Mouse (Mus musculus): ENCODE measurements at regions not wholly inside any gene's neighbourhood (a gene's known extent, or its start where the extent isn't known, plus 50 kb on each side); places are given as distances from the start of the nearest gene placed in this dataset.

DNA sequence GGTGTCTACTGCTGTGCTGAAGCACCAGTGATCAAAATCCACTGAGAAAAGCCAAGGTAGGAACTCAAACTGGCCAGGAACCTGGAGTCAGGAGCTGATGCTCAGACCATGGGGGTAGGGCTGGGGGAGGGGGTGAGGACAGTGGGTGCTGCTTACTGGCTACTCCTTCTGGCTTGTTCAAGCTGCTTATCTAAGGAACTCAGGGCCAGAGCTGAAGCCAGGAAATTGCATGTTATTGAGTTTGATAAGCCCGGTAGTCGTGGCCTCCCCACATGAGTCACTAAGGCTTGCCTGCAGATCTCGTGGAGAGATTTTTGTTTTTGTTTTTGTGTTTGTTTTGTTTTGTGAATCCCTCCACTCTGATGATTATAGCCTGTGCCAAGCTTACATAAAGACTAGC is 65.9 kb downstream of the Tmem215 start:
- DNase-seq, result peak; percentile 86

DNA sequence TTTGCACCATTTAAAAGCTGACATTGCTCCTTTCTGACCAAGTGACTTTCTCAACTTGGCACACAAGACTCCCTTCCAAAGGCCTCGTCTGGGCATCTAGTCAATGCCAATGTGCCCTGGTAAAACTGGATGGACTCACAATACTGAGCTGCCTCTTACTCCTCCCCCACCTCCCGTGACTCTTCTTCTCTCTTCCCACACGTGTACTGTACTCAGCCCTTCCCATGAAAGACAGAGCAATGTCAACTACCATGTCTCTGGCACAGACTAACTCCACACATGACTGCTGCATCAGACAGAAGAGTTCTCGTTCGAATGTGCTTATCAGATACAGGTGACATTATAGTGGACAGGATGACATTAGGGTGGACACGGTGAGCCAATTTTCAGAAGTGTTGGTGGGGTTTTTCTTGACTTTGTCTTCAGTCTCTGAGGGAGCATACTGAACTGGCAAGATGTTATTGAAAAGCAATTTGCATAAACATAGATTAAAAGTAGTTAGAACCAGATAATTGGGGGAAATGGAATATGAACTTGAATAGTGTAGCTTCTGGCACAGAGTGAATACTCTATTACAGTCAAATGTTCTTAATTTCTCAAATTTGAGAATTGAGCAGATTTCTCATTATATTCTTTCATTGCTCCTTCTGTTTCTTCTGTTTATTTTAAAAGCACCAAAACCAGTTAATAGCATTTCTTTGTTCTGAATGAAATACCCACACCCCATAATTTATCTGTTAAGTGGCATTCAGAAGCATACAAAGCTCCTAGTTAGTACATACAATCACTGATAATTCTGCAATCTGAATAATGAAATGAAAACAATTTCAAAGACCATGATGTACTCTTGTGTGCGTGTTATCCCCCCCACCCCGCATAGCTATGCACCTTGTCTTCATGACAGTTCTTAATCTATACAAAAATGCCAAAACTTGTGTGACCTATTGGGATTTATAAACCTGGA is 71.4 kb downstream of the Tmem215 start:
- peak; percentile 76 for DNase-seq

DNA sequence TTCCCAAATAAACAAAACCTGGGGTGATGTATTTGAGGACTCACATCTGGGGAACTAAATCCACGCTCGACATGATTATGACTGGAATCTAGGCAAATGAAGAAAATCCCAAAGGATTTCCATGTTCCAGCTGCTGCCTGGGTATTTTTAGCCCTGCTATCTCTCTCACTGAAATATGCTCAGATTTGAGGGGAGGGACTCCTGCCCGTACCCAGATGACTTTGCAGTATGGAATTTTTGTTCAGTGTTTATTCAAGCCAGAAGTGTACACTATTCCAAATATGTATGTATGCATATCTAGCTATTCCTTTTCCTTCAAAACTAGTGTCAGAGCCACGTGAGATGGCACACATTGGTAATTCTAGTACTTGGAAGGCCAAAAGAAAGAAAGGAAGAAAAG is 72.1 kb downstream of the Tmem215 start:
- peak; percentile 88 for DNase-seq

DNA sequence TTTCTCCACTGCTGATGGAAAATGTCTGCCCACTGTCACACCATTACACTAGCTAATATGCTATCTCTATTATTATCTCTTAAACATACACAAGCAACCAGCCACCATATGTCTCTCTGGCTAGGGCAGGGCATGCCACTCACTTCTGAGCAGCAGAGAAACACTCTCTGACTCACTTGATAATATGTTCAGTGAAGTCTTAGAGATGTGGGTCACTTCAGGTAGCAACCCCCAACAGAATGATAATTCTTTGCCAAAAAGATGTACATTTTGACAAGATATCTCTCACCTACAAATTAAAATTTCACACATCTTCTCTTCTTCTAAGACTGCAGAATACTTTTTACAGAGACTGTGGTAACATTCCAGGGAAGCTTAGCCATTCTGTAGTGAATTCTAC is 72.8 kb downstream of the Tmem215 start:
- DNase-seq, result no peak

DNA sequence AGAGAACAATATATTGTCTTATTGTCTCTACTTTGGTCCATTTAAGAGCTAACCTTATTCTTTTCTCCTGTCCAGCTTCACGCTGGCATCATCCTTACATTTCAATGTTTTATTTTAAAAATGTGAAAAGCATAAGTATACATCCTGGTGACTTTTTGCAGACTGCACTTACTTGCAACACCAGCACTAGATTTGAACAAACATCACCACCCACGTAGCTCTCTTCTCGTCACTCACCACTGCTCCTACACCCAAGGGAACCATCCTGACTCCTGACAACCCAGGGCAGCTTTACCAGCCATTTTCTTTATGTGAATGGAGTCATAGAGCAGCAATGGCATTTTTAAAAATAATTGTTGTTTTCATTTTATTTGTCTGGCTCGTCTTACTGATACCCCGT is 73.7 kb downstream of the Tmem215 start:
- DNase-seq, result peak; percentile 16

DNA sequence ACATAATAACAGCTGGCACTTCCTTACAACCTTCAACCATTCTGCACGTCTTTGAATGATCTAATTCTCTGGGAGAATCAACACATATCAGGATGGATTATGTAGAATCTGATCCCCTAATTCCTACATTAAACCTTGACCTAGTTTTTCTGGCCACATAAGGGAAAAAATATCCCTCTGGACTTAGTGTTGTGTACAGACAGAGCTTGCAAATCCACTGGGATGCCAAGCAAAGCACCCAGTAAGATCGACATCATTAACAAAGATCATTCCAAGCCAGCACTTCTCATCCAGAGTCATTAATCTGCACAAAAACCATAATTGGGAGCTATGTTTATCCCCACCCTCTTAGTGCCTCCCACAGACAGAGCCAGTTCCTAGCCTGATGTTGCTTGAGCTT is 87.8 kb downstream of the Tmem215 start:
- DNase-seq, result peak; percentile 25

DNA sequence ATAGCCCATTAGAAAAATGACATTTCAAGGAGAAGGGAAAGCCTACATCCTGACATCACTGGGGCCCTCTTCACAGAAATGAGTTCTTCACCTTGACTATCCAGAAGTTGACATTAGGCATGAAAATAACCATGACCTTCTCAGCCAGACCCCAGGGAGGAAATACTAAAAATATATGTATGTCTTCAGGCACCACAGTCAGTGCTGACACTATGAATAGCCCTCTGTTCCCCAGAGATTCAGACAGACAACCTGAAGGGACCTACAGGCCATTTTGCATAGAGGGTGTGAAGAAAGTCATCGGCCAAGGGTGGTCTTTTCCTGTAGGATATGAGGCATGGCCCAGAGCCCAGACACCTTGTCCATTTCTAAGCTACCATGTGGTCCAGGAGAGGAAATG is 101.3 kb downstream of the Tmem215 start:
- peak; percentile 79 for DNase-seq

DNA sequence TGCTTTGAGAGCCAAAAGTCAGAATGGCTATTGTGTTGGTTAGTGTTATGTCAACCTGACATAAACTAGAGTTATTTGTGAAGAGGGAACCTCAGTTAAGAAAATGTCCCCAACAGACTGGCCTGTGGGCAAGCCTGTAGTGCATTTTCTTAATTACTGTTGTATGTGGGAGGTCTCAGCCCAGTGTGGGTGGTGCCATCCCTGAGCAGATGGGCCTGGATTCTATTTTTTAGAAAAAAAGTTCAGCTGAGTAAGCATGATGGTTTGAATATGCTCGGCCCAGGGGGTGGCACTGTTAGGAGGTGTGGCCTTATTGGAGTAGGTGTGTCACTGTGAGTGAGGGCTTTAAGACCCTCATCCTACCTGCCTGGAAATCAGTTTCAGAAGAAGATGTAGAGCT is 104.0 kb downstream of the Tmem215 start:
- DNase-seq, result peak; percentile 31

DNA sequence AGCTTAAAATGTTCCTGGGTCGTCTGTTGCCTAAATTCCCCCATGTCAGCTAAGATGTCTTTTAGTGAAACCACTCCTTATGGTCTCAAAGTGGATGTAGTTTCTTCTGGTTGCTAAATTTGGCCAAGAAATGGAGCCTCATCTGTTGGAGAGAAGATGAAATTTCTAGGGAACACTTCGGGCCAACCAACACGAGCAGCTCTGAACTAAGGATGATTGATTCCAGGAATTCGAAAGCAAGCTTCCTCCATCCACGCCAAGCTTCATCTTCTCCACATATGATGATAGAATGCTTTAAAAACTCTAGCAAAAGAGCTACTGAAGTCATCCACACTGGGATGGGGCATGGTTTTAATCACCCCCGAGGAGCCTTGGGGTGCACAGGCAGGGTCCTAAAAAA is 112.5 kb downstream of the Tmem215 start:
- no peak for DNase-seq

DNA sequence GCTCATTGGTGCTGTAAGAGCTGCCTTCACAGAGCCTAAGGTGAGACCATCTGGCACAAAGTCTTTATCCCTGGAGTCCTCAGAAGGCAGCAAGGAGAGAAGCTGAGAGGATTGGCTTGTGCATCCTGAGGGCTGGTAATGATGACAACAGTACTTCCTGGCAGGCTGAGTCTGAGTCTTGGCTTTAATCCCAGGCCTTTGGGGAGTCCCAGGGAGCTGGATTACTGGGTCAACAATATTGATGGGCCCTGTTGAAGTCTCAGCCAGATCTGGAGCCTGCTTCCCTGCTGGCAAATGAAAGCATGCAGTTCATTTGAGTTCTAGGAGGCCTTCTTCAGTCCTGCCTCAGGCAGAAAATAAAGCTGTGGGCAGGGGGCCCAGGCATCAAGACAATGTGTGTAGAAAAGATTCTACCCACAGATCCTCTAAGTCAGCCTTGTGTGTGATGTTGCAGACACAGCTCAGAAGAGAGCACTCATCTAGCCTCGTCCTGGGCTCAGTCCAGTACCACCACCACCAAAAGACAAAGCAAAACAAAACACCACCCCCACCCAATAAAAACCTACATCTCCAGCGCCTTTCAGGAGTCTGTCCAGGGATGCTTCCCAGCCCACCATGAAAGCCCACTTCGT is 113.1 kb downstream of the Tmem215 start:
- DNase-seq, result peak; percentile 94

DNA sequence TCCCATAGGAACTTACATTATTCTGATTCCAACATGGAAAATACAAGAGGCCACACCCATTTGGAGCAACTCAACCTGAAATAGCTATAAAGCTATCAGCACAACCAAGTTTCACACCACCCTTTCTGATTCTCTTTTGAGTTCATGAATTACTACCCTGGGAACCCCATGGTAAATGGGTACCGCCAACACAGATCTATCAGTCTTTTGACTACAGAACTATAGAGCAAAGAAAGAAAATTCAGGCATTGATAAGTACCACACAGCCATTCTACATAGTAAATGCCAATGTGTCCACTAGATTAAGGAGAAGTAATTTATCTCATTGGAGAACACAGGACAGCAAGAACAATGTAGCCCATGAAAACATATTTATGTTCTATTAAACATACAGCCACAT is 114.1 kb downstream of the Tmem215 start:
- DNase-seq, result no peak

DNA sequence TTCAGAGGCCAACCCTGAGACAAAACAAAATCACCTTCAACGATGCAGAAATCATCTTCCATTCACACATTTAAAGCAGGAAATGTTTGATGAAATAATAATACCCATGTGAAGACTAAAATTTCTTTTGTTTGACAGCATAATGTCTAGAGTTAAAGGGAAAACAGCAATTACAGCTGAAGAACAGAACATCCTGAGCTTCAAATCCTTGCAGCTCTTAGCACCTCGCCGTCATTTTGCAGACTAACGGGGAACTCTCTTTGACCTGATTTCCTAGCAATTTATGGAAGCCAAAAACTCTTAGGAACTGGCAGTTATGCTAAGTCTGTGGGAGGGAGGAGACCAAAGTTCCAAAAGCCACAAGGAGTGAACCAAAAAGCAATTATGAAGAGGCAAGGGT is 115.3 kb downstream of the Tmem215 start:
- no peak for DNase-seq

DNA sequence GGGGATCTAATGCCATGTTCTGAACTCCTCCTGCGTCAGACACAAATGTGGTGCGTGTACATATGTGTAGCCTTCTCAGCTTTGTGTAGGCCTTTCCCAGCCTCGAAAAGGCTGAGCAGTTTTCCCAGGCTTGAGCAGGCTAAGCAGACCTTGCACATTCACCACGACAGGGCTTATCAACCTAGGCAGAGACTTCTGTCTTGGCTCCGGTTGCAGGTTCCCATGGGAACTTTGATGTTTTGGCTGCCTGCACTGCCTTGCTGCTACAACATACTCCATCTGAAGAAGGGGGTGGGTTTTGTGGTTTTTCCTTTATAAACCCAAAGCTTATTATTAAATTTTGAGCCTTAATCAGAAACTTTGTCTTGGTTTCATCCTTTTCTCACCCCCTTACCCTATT is 109.2 kb downstream of the Aptx start:
- peak; percentile 76 for DNase-seq

DNA sequence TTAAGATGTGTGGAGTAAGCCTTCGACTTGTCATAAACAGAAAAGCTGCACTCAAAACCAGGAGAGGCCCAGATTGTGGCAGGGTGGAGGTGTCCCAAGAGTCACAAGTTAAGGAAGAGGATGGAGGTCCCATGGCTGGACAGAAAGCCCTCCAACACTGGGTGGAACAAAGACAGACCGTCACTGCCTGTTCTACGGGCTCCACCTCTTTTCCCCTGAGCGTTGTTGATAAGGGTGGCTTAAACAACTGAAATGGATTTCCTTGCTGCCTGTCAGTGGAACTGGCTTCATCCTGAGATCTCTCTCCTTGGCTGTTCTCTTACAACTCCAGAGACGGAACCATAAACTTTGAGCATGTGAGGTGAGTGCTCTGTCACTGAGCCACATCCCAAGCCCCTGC is 78.0 kb downstream of the Aptx start:
- no peak for DNase-seq

DNA sequence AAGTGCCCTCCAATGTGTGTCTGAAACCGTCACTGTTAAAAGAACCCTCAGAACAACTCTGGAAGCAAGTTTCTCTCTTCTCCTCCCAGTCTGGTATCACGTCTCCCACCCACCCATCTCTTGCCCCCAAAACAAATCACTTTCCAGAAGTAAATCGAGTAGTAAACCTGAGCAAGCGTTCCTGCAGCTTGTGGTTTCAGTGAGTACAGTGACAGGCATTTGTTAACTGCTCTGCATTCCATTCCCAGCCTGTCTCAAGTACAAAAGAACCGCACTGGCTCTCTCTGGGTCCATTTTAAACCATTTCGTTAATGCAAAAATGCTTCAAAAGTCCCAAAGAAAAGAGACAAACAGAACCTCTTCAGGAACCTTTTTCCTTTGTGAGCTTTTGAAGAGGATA is 77.1 kb downstream of the Aptx start:
- DNase-seq, result no peak
